Mouse (Mus musculus) lung, adult 10 weeks (tissue): ENCODE measurements around the gene Mdm1. TPM values are rescaled to one million over a fixed set of nuclear protein-coding genes. Genes with fewer than 3 reads are reported as not detected.

Experiments used
- polyA plus RNA-seq: library from polyadenylated mRNA; stranded (reverse); fragments of 350-450 nt; fragmentation: Illumina TruSeq; extraction: RNeasy Lipid Tissue Mini Kit (QIAGEN cat#74804); gene quantifications from one replicate; pipeline ENCODE4 v1.2.3, GENCODE M21; 2014; ENCODE audit warnings: low read depth, low replicate concordance; ENCODE audit not compliant: insufficient read depth

The Mdm1 gene
- 8.1 TPM for polyA plus RNA-seq

GRCm38 (mm10) chr10:118141018-118141883, at the start of gene Mdm1:
TSS of gene Mdm1 (plus strand) at chr10:118141811.

GRCm38 (mm10) chr10:118204642-118205041, 63.0 kb downstream of the Mdm1 start, which contains the start of gene Il22:
TSS of gene Il22 (plus strand) at chr10:118204942.

Other genes starting within 250 kb of the Mdm1 start
- not detected for gene Il22, start 63.1 kb downstream of the Mdm1 start, polyA plus RNA-seq
- not detected for gene Gm32717, start 99.0 kb downstream of the Mdm1 start, polyA plus RNA-seq
- not detected for gene Gm32802, start 116.9 kb downstream of the Mdm1 start, polyA plus RNA-seq
- not detected for gene Iltifb, start 153.2 kb downstream of the Mdm1 start, polyA plus RNA-seq
- not detected for gene Gm9040, start 185.2 kb downstream of the Mdm1 start, polyA plus RNA-seq
- gene Gm9044, start 190.6 kb downstream of the Mdm1 start, polyA plus RNA-seq, result not detected
- not detected for gene Gm9045, start 196.0 kb downstream of the Mdm1 start, polyA plus RNA-seq
- gene Gm9046, start 201.4 kb downstream of the Mdm1 start, polyA plus RNA-seq, result not detected
- not detected for gene Gm9048, start 206.9 kb downstream of the Mdm1 start, polyA plus RNA-seq
- gene Gm9049, start 212.3 kb downstream of the Mdm1 start, polyA plus RNA-seq, result not detected